Mouse (Mus musculus): Measurements from ENCODE around the gene Dck. TPM values are rescaled to one million over a fixed set of nuclear protein-coding genes. Genes with fewer than 3 reads are reported as not detected.

Dck gene
- total RNA-seq, 2 experiments from 2014 or later: 1.1 to 1.9 TPM

Other genes starting within 250 kb of the Dck start
- under 1 TPM; 0.30 to 0.33 TPM for gene Jchain, start 237.1 kb upstream of the Dck start, total RNA-seq (2021)
- 10 to 100 TPM; 20.5 to 23.6 TPM for gene Utp3, start 210.5 kb upstream of the Dck start, total RNA-seq (2021)
- gene Rufy3, start 200.0 kb upstream of the Dck start, total RNA-seq (2021): 1 to 10 TPM; 6.6 to 6.7 TPM
- gene Grsf1, start 88.8 kb upstream of the Dck start, total RNA-seq (2021): 100 to 1,000 TPM; 115 to 129 TPM
- gene Mob1b, start 44.1 kb upstream of the Dck start, total RNA-seq (2021): 10 to 100 TPM; 20.9 to 21.3 TPM
- 10 to 100 TPM; 15.3 to 20.3 TPM for gene Slc4a4, start 121.8 kb downstream of the Dck start, total RNA-seq (2021)

Data from gastrocnemius, postnatal 36 days (tissue).